Comparison of ENCODE assay signal across 8 mouse cellular contexts in genomic region chr13:23369421-23369765, GRCm38 (mm10). TPM values are rescaled to one million over a fixed set of nuclear protein-coding genes. Genes with fewer than 3 reads are reported as not detected.
DNase-seq lines count a peak whose midpoint lies in the region; ATAC-seq and TF ChIP-seq lines count a peak whose summit lies in the region.

No protein-coding gene starts in this region.

- no peak for TF ChIP-seq CTCF in heart, postnatal 0 days (IDR thresholded peaks at IDR 0.05; ENCODE audit: low read depth)
- no peak for TF ChIP-seq CTCF in bone marrow macrophage, adult 2 months (IDR thresholded peaks at IDR 0.05; ENCODE audit: low read depth, low read length)

- ATAC-seq in heart, postnatal 0 days (ENCODE audit: insufficient read depth, low read depth) = 0 out of 2 replicates have a peak, but pooled peaks have one; percentile 4
- ATAC-seq in hindbrain, embryonic 13.5 days (ENCODE audit: low FRiP score) = peak; percentile 53; the same call in 1 of the 2 replicates
- ATAC-seq in midbrain, embryonic 11.5 days (ENCODE audit: low FRiP score) = peak; percentile 47

- peaks cover 19% of the 10 kb centered on the region for H3K4me1 ChIP-seq in heart, postnatal 0 days (ENCODE audit: control insufficient read depth, insufficient read depth)
- H3K4me1 ChIP-seq in bone marrow macrophage, adult 2 months (ENCODE audit: control insufficient read depth, insufficient read depth, low read length) = peaks cover 2% of the 10 kb centered on the region; the same call in 1 of the 2 replicates
- peaks cover 41% of the 10 kb centered on the region for H3K4me1 ChIP-seq in hindbrain, embryonic 13.5 days (replicated peaks)
- H3K4me1 ChIP-seq in midbrain, embryonic 11.5 days (ENCODE audit: control insufficient read depth, insufficient read depth, low read length) = peaks cover 16% of the 10 kb centered on the region

- peaks cover 14% of the 10 kb centered on the region for H3K36me3 ChIP-seq in heart, postnatal 0 days (replicated peaks; ENCODE audit: control insufficient read depth, insufficient read depth, low read length)
- peaks cover 5% of the 10 kb centered on the region; the same call in 1 of the 2 replicates for H3K36me3 ChIP-seq in hindbrain, embryonic 13.5 days
- H3K36me3 ChIP-seq in midbrain, embryonic 11.5 days (ENCODE audit: control insufficient read depth, insufficient read depth, low read length) = 0 out of 2 replicates have a peak, but pooled peaks cover 2% of the 10 kb centered on the region

- peak overlapping the region; percentile 74 for H3K9ac ChIP-seq in heart, postnatal 0 days (replicated peaks; ENCODE audit: low read depth, low read length)
- H3K9ac ChIP-seq in hindbrain, embryonic 13.5 days = peak overlapping the region; percentile 84
- H3K9ac ChIP-seq in midbrain, embryonic 11.5 days (ENCODE audit: low read length) = peak overlapping the region; percentile 84

- no peak for TF ChIP-seq POLR2A in bone marrow macrophage, adult 2 months (IDR thresholded peaks at IDR 0.05; ENCODE audit: borderline replicate concordance, low read depth, low read length)

- no peak for DNase-seq in heart, postnatal 0 days (ENCODE audit: low spot score)
- DNase-seq in heart, adult 9 months (ENCODE audit: low spot score in 2 of 2) = no peak
- no peak for DNase-seq in midbrain, embryonic 11.5 days (ENCODE audit: low spot score, missing footprints)
- no peak for DNase-seq in thymus, adult 18-20 months
- DNase-seq in ovary, postnatal 14 days (ENCODE audit: low spot score) = no peak
- DNase-seq in embryo, embryonic 11 days = no peak

- H3K9me3 ChIP-seq in heart, postnatal 0 days (replicated peaks; ENCODE audit: control insufficient read depth, low read length) = no peaks in the 10 kb centered on the region
- no peaks in the 10 kb centered on the region for H3K9me3 ChIP-seq in hindbrain, embryonic 13.5 days
- no peaks in the 10 kb centered on the region for H3K9me3 ChIP-seq in midbrain, embryonic 11.5 days (ENCODE audit: control insufficient read depth, low read length)

- WGBS in heart, postnatal 0 days = under 1% methylated on average over 10 of the region's 10 CpGs
- under 1% methylated on average over 10 of the region's 10 CpGs for WGBS in hindbrain, embryonic 13.5 days
- WGBS in midbrain, embryonic 11.5 days = 0% methylated on average over 10 of the region's 10 CpGs

- H3K27me3 ChIP-seq in heart, postnatal 0 days (ENCODE audit: control insufficient read depth, insufficient read depth, low read length) = no peaks in the 10 kb centered on the region
- H3K27me3 ChIP-seq in hindbrain, embryonic 13.5 days = no peaks in the 10 kb centered on the region
- H3K27me3 ChIP-seq in midbrain, embryonic 11.5 days (ENCODE audit: control insufficient read depth, insufficient read depth, low read length) = no peaks in the 10 kb centered on the region

- H3K4me2 ChIP-seq in heart, postnatal 0 days (ENCODE audit: low read depth, low read length) = peak overlapping the region; percentile 84
- H3K4me2 ChIP-seq in hindbrain, embryonic 13.5 days = peak overlapping the region; percentile 67
- peak overlapping the region; percentile 80 for H3K4me2 ChIP-seq in midbrain, embryonic 11.5 days

- peak overlapping the region; percentile 84 for H3K4me3 ChIP-seq in heart, postnatal 0 days (ENCODE audit: low read depth, low read length)
- peak overlapping the region; percentile 88 for H3K4me3 ChIP-seq in bone marrow macrophage, adult 2 months (ENCODE audit: insufficient read depth, low read length)
- H3K4me3 ChIP-seq in hindbrain, embryonic 13.5 days = peak overlapping the region; percentile 72
- peak overlapping the region; percentile 65 for H3K4me3 ChIP-seq in midbrain, embryonic 11.5 days (ENCODE audit: low read depth, low read length)

- peak overlapping the region; percentile 89 for H3K27ac ChIP-seq in heart, postnatal 0 days (ENCODE audit: low read depth)
- no peak overlapping the region for H3K27ac ChIP-seq in bone marrow macrophage, adult 2 months (ENCODE audit: insufficient read depth, low read depth, low read length)
- H3K27ac ChIP-seq in hindbrain, embryonic 13.5 days = peak overlapping the region; percentile 96
- H3K27ac ChIP-seq in midbrain, embryonic 11.5 days (ENCODE audit: low read depth, low read length) = peak overlapping the region; percentile 80

- TF ChIP-seq EP300 in heart, postnatal 0 days (IDR thresholded peaks at IDR 0.05; ENCODE audit: low read depth) = no peak

RNA-seq across cellular contexts. Expression of gene Zfp322a, which starts 0.4 kb away (rescaled TPM):
- 10.0 and 11.9 TPM in 2 replicates for total RNA-seq in heart, postnatal 0 days (2014; rRNA removed; ENCODE audit: low replicate concordance)
- polyA plus RNA-seq in heart, postnatal 0 days (2015; fragmentation: Nextera tagmentation; extraction: Ambion mirVana) = 27.0 and 28.1 TPM in 2 replicates
- 14.9 and 16.4 TPM in 2 replicates for polyA plus RNA-seq in bone marrow macrophage, adult 2 months (2012; ENCODE audit: insufficient read depth, insufficient read length, missing spikeins)
- 54.5 and 58.1 TPM in 2 replicates for polyA plus RNA-seq in hindbrain, embryonic 13.5 days (2015; fragmentation: Nextera tagmentation; extraction: Ambion mirVana)
- polyA plus RNA-seq in midbrain, embryonic 11.5 days (2014; fragmentation: Nextera tagmentation; extraction: Ambion mirVana) = 69.4 and 77.9 TPM in 2 replicates

RNA-seq across cellular contexts. Expression of gene Abt1, which starts 54.3 kb away (rescaled TPM):
- 6.7 and 7.4 TPM in 2 replicates for total RNA-seq in heart, postnatal 0 days (2014; rRNA removed; ENCODE audit: low replicate concordance)
- 6.8 and 7.2 TPM in 2 replicates for polyA plus RNA-seq in heart, postnatal 0 days (2015; fragmentation: Nextera tagmentation; extraction: Ambion mirVana)
- polyA plus RNA-seq in bone marrow macrophage, adult 2 months (2012; ENCODE audit: insufficient read depth, insufficient read length, missing spikeins) = 4.8 and 4.9 TPM in 2 replicates
- polyA plus RNA-seq in hindbrain, embryonic 13.5 days (2015; fragmentation: Nextera tagmentation; extraction: Ambion mirVana) = 9.9 and 10.2 TPM in 2 replicates
- 14.0 and 14.9 TPM in 2 replicates for polyA plus RNA-seq in midbrain, embryonic 11.5 days (2014; fragmentation: Nextera tagmentation; extraction: Ambion mirVana)
